Mouse (Mus musculus) testis, postnatal 10 days (tissue): ENCODE measurements around the gene Tmprss5.
A peak's percentile ranks its signal among the peaks of the same experiment; 100 is the strongest.

ENCODE experiments used
- DNase-seq: peaks from one replicate; pipeline ENCODE4 v3.0.0; 2021; ENCODE audit warnings: low spot score

The Tmprss5 gene

DNA sequence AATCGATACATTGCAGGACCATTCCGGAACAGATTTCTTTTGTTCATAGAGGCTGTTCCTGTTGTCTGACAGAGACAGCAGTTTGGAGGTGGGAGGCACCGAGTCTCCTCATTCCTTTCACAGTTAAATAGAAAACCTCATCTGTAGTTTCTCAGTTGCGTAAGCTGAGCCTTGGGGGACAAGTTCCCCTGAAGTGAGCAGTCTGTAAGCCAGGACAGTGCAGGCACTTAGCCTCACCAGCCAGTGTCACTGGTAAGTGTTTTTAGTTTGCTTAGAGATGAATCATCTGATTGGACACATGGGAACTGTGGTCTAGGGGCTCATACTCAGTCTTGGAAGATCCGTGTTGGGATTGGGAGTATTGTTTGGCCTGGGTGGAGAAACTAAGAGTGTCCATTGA is at the start of gene Tmprss5:
Tmprss5 (plus strand) TSS at position 154 of the 400 bp plus-strand sequence.
- no peak for DNase-seq

DNA sequence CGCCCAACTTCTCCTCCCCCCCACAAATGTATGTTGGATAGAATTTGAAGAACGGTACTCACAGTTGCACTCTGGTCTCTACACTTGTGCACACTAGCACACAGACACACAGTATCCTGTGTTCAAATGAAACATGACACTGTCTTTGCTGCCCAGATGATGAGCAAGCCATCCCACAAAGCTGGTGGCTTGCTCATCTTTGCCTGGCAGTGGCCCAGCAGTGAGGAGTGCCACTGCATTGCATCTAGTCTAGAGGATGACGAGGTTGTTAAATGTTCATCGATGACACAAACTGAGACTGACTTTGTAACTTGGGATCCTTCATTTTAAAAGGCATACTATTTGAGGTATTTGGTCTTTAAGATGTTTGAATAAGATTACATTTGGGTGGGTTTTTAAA is 46.3 kb upstream of the Tmprss5 start:
- no peak for DNase-seq

DNA sequence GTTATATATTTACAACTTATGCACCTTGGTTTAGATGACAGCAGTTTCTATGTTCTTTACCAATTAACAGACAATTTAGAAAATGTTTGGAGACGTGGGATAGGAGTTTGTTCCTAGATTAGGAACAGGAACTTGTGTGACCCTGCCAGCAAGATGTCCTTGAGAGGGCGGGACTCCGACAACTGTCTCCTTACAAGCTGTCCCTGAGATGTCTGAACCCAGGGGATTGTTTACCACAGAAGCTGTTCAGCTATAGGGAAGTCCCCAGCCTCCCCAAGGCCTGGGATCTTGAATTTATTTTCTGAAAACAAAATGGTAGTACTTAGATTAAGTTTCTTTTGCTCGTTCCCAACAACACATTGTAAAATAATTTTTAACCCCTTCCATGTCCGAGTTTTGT is 30.2 kb upstream of the Tmprss5 start:
- no peak for DNase-seq

DNA sequence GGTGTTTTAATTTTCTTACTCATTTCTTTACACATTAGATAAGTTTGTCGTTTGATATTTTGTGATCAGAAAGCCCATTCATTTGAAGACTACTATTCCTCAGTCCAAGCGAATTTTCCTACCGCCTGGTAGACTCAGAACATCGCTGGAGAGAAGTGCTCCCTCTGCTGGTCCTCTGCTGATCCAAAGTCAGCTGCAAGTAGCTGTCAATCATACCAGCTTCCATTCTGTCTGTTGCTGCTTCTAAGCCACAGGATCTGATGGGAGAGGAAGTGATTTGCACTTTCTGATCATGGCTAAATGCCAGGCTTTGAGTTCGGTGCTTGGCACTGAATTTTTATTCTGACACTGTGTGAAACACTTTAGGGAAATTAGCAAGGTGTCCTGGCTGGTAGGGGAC is 29.7 kb upstream of the Tmprss5 start:
- DNase-seq: peak; percentile 77

DNA sequence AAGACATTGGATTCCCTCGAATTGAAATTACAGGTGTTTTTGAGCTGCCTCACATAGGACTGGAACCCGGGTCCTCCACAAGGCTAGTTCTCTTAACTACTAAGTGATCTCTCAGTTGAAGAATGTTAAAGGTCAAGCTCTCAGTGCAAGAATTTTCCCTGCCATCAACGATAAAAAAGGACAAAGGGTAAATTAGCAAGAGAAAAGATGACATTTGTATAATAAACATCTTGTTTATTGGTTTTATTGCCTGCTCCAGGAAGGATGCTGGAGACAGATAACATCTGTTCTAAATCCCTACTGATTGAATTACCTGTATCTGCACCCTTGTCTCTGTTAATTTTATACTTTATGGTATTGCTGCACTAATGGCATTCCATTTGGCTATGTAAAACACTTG is 27.0 kb upstream of the Tmprss5 start:
- DNase-seq: no peak

DNA sequence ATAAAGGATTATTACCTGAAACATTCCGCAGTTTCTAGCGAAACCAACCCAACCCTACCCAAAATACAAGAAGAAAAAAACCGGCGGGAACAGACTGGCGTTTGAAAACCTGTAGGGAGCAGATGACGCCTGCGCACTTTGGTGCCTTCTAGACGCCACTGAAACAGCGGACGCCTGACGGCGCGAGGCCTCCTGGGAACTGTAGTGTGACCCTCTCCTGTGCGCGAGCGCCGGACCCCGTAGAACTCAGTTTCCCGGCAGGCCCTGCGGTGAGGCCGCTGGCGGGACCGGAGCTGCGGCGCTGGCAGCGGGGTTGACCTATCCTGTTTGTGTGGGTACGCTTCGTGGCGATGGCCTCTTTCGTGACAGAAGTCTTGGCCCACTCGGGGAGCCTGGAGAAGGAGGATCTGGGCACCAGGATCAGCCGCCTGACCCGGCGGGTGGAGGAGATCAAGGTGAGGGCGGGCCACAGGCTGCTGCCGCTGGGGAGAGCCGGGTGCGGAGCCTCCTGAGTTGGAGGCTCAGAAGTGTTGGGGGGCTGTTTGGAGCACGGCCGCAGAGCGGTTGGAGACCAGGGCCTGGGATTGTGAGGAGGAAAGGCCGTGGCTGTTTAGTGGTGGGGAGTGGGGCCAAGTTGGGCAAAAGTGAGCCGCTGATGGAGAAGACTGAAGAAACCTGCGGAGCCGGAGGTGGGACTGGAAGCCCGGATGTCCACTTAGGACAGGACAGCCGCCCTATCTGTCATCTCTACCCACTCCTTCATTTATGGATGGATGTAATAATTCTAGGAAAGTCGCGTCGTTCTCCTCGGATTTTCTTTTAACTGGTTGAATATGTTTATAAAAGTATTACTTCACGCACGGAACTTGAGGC is 25.5 kb upstream of the Tmprss5 start, which contains the start of gene Zw10:
Zw10 (plus strand) TSS at position 281 of the 873 bp plus-strand sequence.
- peak; percentile 93 for DNase-seq

DNA sequence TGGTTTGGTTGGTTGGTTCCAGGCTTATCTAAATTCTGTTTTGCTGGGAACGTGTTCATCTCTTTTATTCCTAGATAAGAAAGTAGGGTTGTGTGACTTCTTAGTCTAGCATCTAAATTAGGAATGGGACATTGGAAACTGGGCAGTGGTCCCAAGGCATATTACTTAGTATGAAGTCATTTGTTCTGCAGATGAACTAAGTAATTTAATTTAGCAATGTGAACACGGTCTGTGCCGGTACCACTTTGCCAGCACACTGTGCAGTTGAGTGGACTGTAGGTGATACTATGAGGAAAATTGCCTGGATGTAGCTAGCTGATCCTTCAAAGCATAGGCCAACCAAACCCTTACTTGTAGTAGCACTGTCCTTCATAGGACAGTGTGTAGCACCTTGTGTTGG is 4.2 kb upstream of the Tmprss5 start:
- no peak for DNase-seq

DNA sequence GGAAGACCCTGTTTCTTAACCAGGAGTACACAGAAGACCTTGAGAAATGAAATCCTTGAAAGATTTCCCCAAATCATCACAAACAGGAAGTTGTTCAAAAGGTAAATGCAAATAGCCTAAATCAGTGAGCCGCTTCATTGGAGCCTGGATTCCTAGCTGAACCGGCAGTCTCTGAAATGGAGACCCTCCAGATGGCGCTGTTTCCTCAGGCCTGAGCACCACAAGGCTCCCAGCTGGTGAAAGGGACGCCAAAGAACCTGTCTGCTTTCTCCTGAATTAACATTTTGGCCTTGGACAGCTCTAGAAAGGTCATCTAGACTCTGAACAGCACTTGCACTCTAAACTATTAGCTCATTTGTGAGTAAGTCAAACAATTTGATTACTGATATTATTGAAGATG is 501 bp downstream of the Tmprss5 start:
- DNase-seq: peak; percentile 91

DNA sequence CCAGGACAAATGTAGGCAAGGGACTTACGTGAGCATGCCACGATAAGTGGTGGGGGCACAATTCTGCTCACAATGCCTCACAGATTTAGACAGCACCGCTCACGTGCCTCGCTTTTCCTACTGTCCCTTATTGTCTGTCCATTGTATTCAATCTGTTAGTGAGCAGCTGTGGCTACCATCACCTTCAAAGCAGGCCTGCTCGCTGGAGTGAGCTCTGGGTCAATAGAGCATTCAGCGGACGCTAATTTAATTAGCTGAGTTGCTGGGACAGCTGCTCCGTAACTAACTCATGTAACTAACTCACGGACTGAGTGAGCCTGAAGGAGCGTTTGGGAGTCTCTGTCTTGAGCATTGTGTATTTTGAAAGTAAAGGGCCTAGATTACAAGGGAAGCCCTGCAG is 6.3 kb downstream of the Tmprss5 start:
- DNase-seq: no peak

DNA sequence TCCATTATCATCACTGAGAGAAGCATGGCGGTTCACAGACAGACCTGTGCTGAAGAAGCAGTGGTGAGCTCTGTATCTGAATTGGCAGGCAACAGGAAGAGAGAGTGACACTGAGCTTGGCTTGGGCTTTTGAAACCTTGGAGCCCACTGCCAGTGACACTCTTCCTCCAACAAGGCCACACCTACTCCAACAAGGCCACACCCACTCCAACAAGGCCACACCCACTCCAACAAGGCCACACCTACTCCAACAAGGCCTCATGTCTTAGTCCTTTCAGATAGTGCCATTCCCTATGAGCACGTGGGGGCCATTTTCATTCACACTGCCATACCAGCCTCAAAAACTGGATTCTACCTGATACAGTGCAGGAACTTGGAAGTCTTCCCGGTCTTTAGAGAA is 17.8 kb downstream of the Tmprss5 start:
- DNase-seq: no peak

DNA sequence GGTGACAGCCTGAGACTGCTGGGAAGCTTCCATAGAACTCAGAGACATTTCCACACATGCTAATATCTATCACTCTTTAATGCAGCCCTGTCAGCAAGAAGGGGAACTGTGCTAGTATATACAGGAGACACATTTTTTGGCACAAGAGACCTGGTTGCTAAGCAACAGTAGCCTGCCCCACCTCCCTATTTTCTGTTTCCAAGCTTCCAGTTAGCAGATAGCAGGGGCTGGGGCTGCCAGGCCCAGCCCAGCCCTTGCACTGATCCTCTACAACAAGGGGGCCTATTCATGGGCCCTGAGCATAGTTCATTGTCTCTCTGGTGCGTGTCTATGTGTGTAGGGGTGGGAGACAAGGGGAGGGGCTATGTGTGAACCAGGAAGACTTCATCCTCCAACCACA is 21.3 kb downstream of the Tmprss5 start:
- DNase-seq: no peak

DNA sequence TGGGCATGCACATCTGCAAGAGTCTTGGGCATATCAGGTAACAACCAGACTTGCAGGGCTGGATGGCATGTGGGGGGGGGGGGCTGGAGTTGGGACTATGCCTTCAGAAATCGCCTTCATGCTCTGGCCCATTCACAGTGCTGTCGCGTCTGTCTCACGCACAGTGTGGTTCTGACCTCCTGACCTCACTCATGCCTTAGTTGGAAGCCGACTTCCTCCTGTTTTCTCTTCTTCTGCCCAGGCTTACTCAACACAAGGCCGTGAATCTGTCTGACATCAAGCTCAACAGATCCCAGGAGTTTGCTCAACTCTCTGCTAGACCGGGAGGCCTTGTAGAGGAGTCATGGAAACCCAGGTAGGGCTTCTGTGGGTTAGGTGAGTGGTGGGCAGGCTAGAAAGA is 28.0 kb downstream of the Tmprss5 start:
- DNase-seq: no peak

DNA sequence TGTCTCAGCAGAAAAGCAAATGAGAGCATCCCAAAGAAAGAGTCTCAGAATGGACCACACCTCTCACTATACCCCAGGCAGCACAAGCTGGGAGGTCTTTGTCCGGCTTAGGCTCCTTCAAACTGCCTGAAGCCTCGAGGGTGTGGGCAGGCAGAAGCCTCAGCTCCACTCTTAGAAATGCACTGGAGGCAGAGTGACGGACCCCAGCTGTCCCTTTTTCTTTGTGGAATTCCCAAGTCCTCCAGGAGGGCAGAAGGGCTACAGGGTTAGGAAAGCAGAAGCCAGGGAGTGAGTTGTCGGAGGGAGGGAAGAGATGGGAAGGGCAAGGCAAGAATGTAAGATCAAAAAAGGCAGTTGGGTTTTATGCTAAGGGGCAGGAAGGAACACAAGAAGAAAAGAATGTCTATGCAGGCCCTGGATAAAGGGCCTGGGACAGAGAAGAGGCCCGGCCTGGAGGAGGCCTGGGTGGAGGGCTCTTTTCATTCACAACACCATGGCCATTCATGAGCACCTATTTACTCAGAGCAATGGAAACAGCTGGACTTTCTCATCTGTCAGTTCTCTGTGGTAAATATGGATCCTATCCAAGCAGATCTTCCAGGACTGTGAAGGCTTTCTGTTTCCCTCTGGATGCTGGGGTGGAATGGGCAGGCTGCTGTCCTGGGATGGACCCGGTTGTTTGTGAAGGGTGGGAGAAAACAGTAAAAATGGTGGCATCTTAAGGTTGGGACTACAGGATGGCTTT is 29.6 kb downstream of the Tmprss5 start:
- no peak for DNase-seq

DNA sequence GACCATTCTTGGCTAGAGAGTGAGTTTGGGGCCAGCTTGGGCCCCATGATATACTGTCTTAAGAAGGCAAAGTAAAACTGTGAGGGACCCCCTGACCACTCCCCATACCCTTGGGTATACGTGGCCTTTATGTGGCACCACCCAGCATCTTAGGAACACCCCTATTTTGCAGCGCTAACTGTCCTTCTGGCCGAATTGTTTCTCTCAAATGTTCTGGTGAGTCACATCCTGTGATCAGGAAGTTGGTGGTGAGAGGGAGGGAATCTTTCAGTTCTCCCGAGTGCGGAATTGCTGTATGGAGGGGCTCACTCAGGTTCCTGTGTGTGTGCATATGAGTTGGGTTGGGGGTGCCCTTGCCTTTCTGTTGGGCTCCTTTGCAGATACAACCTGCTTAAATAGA is 30.2 kb downstream of the Tmprss5 start:
- DNase-seq: no peak

DNA sequence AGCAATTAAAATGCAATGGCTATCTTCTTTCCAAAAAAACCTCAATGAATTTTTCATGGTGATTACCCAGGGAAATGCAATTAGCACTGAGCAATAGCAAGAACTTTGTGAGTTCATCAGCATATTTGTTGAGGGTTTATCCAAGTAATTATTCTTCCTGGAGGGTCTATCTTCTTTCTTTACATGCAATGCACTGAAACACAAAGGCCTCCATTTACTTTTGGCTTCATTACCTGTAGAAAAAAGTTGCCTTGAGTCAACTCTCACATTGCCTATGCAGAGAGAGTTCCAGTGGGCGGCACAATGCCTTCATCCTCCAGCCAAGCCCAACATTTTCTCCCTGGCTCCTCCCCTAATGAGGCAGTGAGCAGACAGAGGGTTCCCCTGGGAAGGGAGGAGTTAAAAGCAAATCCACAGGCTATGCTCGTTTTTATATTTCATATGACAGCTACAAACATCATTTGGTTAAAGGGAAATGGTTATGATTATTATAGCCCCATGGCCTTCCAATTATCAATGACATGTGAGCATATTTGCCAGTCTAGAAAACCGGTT is 37.3 kb downstream of the Tmprss5 start:
- peak; percentile 21 for DNase-seq

DNA sequence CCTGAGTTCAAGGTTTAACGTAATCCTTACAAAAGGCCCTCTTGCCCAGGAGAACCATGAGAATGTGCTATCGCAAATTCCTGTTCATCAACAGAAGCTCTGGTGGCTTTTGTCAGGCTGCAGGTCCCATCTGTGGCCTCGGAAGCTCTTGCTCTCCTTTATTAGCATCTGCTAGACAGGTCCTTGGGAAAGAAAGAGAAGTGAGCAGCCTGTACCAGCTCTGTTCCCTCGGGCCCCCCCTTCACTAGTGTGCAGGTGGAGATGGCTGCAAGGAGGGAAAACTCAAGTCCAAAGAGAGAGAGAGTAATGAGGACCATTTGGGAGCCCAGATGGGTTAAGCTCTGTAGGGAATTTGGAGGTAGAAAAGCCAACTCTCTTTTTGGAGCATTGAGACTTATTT is 38.7 kb downstream of the Tmprss5 start:
- DNase-seq: peak; percentile 34

DNA sequence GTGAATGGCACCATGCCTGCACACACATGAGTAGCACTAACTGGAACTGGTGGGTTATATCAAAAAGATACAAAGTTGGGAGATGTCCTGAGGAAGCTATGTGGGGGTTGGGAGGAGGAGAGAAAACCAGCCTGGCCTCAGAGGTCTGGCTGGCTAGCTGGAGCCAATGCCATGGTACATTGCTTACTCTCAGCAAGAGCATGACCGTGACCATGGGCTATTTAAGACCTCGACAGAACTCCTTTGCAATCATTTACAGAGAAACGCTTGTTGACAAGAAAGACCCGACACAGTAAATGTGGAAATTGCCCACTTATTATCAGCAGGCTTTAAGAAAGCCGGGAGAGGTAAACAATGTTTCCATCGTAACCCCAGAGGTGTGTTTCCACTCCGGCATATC is 44.6 kb downstream of the Tmprss5 start:
- no peak for DNase-seq

DNA sequence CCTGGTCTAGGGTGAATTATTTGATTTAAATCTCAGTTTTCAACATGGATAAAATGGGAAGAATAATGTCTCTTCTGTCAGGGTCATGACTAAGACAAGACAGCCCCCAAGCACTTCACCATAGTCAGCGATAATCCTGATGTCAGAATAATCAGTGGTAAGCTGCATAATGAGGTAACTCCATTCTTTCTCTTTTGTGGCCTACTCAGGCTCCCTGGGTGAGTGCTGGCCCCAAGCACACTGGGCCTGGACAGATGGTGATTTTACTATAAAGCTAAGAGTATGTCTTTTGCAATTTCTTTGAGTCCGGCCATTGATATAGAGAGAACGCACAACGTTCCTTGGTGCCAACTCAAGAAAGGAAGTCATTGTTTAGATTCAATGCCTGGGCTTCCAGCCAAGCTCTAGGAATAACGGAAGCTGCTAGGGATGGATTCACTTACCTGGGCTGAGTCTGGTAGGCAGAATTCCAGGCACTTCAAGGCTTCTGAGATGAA is 49.5 kb downstream of the Tmprss5 start:
- no peak for DNase-seq

DNA sequence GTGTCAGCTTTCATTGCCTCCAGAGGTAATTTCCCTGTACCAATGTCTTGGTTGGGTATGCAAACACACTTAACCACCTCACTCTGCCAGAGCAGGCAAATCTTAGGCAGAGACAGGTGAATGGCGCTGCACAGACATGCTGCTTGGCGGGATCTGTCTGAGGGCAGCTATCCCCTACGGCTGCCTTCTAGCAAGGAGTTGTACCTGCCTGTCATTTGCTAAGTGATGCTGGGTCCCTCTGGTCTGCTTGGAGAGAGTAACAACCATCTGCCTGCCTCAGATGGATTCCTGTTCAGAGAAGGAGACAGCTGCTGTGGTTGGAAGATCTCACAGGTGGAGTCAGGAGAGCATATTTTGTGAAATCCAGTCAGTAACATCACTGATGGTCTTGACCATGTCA is 62.8 kb downstream of the Tmprss5 start:
- DNase-seq: no peak

DNA sequence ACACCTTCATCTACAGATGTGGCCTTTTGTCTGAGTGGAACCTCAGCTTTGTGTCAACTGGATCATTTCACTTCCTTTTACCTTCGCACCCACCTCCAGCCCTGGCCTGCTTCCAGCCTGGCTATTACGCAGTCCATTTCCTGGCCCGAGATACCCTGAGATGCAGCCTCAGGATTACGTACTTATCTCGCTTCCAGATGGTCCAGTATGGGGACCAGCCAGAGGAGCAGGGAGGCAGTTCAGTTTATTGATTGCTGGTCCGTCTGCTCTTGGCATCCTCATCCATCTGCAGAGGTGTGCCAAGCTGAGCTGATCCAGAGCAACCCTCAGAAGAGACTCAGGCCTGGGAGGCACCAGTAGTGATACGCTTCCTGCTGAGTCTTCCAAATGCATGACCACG is 64.7 kb downstream of the Tmprss5 start:
- no peak for DNase-seq

DNA sequence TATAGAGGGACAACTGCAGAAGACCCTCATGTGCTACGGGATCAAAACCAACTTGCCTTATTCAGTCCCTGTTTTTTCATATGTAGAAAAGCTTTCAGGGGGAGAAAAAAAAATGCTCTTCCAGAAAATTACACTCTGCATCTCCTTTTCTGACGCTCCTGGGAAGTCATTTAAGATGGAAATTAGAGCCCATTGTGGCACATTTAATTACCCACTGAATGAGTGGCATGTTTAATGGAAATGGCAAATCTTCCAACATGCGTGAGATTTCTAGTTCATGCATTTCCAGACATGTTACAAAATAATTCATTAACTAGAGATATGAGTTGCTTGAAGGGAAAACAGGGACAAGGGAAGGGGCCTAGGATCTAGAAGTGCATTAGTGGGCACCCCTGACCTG is 66.0 kb downstream of the Tmprss5 start:
- no peak for DNase-seq
